Mouse (Mus musculus) C2C12 (cell line): ENCODE results near the gene Apol9a.

Experiments used
- CEBPB ChIP-seq: IDR thresholded peaks from one replicate; pipeline ENCODE4 v1.6.1; 2011; ENCODE audit warnings: low read depth, mild to moderate bottlenecking, control low read depth, moderate library complexity
- CTCF ChIP-seq: IDR thresholded peaks from one replicate; pipeline ENCODE4 v1.5.1; 2011; ENCODE audit not compliant: control insufficient read depth, insufficient read depth, insufficient read length
- FOSL1 ChIP-seq: IDR thresholded peaks from one replicate; pipeline ENCODE4 v1.8.0; 2011; ENCODE audit warnings: mild to moderate bottlenecking, low read length; ENCODE audit not compliant: poor library complexity, insufficient read depth, severe bottlenecking
- MAX ChIP-seq: IDR thresholded peaks from one replicate; pipeline ENCODE4 v1.6.1; 2011; ENCODE audit warnings: mild to moderate bottlenecking, control low read depth
- MYOG ChIP-seq: IDR thresholded peaks from one replicate; pipeline ENCODE4 v1.6.1; 2011; ENCODE audit not compliant: control insufficient read depth, insufficient read length; ENCODE audit errors: extremely low read depth
- USF1 ChIP-seq: IDR thresholded peaks from one replicate; pipeline ENCODE4 v1.6.1; 2011; ENCODE audit warnings: low read depth, mild to moderate bottlenecking, control low read depth, moderate library complexity

DNA sequence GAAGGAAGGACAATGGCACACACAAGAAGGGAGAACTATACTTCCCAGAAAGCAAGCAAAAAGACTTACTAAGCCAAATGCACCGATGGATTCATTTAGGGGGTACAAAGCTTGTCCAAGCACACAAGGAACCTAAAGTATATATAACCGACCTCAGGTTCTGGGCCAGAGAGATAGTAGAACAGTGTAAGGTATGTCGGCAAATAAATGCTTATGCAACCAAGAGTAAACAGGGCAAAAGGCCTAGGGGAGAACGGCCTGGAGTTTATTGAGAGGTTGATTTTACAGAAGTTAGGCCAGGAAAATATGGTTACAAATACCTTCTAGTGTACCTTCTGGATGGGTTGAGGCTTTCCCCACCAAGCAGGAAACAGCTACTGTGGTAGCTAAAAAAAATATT, 33.5 kb downstream of the Apol9a start:
- no peak for TF ChIP-seq USF1
- no peak for TF ChIP-seq FOSL1
- no peak for TF ChIP-seq CTCF
- TF ChIP-seq MYOG = no peak
- TF ChIP-seq MAX = no peak
- TF ChIP-seq CEBPB = no peak
